Mouse (Mus musculus) kidney, adult 2 months (tissue): ENCODE data around the gene Avpi1. TPM values are rescaled to one million over a fixed set of nuclear protein-coding genes. Genes with fewer than 3 reads are reported as not detected.

ENCODE experiments used
- DNase-seq: peaks from one replicate; pipeline ENCODE4 v3.0.0; 2021
- H3K27ac ChIP-seq: fragments of 200-500 bp; 2 replicates; pipeline ENCODE4 v1.5.1; 2012; ENCODE audit warnings: low read depth, low read length, control low read depth, inconsistent platforms; ENCODE audit not compliant: insufficient read depth
- H3K27me3 ChIP-seq: fragments of 200-500 bp; replicated peaks from 2 replicates; pipeline ENCODE4 v1.6.1; 2012; ENCODE audit warnings: mild to moderate bottlenecking, moderate library complexity, low read length, inconsistent platforms; ENCODE audit not compliant: control insufficient read depth, insufficient read depth
- H3K36me3 ChIP-seq: fragments of 200-500 bp; 2 replicates; pipeline ENCODE4 v1.6.1; 2012; ENCODE audit warnings: mild to moderate bottlenecking, moderate library complexity, low read length, inconsistent platforms; ENCODE audit not compliant: control insufficient read depth, insufficient read depth
- H3K4me1 ChIP-seq: fragments of 200-500 bp; 2 replicates; pipeline ENCODE4 v1.6.1; 2011; ENCODE audit warnings: low read length; ENCODE audit not compliant: control insufficient read depth, insufficient read depth
- H3K4me3 ChIP-seq: fragments of 200-500 bp; 2 replicates; pipeline ENCODE4 v1.5.1; 2011; ENCODE audit warnings: mild to moderate bottlenecking, low read depth, low read length, control low read depth; ENCODE audit not compliant: insufficient read depth
- CTCF ChIP-seq: fragments of 200-500 bp; conservative IDR thresholded peaks from 2 replicates; pipeline ENCODE4 v1.5.1; 2011; ENCODE audit warnings: low read depth, mild to moderate bottlenecking, control low read depth, low read length, moderate library complexity, mixed read lengths; ENCODE audit not compliant: insufficient read depth, insufficient read length
- POLR2A ChIP-seq: fragments of 200-500 bp; IDR thresholded peaks from one replicate; pipeline ENCODE4 v1.6.1; 2011; ENCODE audit warnings: low read depth, low read length, control low read depth
- WGBS: fragments of 180-500 bp; shearing (Covaris S2); methylation state at CpG from one replicate; pipeline ENCODE4 v1.1.7; 2018; 5-methylcytosine and 5-hydroxymethylcytosine counted together
- polyA plus RNA-seq: library from polyadenylated mRNA; depleted of rRNA; stranded (reverse); fragments of >200 nt; gene quantifications from 2 replicates; pipeline ENCODE4 v1.2.3, GENCODE M21; 2012; rRNA removed

The Avpi1 gene
- polyA plus RNA-seq: 17.5 and 19.5 TPM in 2 replicates

DNA sequence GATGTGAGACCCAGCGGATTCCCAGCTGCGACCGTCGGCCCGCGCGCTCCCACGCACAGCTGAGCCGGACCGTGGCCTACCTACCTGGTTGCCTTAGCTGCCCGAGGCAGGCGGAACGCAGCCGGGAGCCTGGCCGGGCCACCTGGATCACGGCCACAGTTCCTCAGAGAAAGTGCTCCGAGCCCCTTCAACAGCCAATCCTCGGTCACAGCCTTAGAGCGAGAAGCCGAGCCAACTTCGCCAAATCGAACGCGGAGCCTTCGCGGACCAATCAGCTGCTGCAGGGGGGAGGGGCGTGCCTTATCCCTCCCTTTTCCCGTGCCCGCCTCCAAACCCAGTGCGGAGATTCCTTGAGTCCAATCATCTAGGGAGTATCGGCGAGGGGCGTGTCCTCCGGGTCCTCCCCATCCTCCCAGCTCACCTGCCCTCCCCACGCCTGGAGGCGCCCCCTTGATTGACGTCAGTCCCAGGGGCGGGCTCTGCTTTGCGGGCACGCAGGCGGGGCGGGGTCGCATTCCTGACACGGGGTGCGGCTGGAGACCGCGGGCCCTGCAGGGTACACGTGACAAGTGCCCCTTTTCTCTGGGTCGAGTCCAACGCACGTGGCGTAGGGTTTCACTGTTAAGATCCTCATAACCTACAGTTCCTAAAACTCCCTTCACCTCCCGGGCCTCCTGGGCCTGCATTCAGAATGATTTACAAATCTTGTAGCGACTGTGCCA lies at the start of gene Avpi1:
TSS of gene Avpi1 (minus strand) at position 273 of the 722 bp plus-strand sequence.
- Histone ChIP-seq H3K36me3 (no peaks in the 10 kb centered on the region), H3K27ac (peak within 1 kb of the TSS; percentile 96), H3K4me1 (peaks cover 10% of the 10 kb centered on the region; the same call in 1 of the 2 replicates), H3K4me3 (peak within 1 kb of the TSS; percentile 71), H3K27me3 (no peaks in the 10 kb centered on the region)
- WGBS: under 1% methylated on average over 54 of the region's 54 CpGs
- DNase-seq: peak; percentile 100
- TF ChIP-seq CTCF (no peak), POLR2A (peak; percentile 84)

GRCm38 (mm10) chr19:42177461-42177860 lies 48.6 kb upstream of the Avpi1 start:
- Histone ChIP-seq H3K27ac (no peak overlapping the region), H3K27me3 (no peaks in the 10 kb centered on the region), H3K36me3 (peaks cover 1% of the 10 kb centered on the region; the same call in 1 of the 2 replicates), H3K4me1 (no peaks in the 10 kb centered on the region), H3K4me3 (no peak overlapping the region)
- TF ChIP-seq POLR2A (no peak), CTCF (no peak)
- no peak for DNase-seq
- WGBS: 86% methylated on average over 2 of the region's 2 CpGs

DNA sequence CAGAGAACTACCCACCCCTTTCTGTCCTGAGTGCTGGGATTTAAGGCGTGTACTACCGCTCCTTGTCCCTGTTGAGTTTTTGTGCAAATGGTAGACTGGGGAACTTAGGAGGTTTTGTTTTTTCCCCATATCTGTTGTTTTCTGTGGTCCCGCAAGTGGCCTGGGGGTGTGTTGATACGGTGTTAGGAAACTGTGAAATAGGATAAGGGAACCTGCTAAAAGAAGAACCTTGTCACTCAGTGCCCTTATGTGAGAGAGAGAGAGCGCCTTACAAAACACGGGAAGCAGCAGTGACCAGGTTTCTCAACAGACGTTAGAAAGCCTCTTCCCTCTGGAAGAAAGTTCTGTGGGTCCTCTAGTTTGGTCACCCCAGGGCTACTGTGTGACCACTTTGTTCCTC lies 48.0 kb upstream of the Avpi1 start:
- H3K27ac ChIP-seq: no peak overlapping the region
- 81% methylated on average over 7 of the region's 7 CpGs for WGBS
- peaks cover under 1% of the 10 kb centered on the region; the same call in 1 of the 2 replicates for H3K4me1 ChIP-seq
- no peaks in the 10 kb centered on the region for H3K27me3 ChIP-seq
- no peak overlapping the region for H3K4me3 ChIP-seq
- no peak for DNase-seq
- no peak for TF ChIP-seq CTCF
- TF ChIP-seq POLR2A: no peak
- H3K36me3 ChIP-seq: peaks cover 1% of the 10 kb centered on the region; the same call in 1 of the 2 replicates

DNA sequence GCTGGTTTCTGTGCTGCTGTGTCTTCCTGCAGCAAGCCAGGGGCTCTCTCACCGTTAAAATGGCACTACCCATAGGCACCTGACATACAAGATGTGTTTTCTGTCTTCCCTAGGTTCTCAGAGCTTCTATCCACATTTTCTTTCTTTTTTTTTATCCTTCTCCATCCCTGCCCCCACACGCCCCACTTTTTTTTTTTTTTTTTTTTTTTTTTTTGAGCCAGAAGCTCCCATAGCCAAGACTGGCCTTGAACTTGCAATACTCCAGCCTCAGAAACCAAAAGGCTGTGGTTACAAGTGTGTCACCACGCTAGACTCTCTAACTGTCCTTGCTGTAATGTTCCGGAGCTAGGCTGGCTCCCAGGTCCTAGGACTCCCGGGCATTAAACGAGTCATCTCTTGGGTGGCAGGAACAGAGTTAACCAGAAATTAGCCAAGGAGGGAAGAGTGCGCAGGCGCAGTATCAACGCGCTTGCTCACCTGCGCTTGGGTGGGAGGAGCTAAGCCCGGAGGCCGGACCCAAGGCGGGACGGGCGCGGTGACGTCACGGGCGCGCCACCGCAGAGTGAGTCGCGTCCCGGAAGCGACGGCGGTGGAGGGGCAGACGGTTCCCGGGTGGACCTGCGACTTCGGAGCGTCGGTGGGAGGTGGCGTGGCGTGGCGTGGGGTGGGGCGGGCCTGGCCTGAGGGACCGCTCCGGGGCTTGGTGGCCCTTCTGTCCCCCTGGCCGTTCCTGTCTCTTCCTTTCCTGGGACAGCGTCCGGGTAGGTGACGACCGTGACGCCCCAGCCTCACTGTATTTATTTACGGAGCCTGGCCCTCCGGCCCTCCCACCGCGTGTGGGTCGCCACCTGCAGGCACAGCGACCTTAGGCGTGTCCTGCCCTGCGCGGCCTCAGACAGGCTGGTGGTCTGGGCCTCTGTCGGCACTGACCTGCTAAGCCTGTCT lies 41.4 kb upstream of the Avpi1 start:
- Histone ChIP-seq H3K36me3 (no peaks in the 10 kb centered on the region), H3K4me1 (peaks cover 11% of the 10 kb centered on the region), H3K27me3 (no peaks in the 10 kb centered on the region), H3K4me3 (peak overlapping the region; percentile 68), H3K27ac (no peak overlapping the region)
- peak; percentile 97 for DNase-seq
- WGBS: 2% methylated on average over 55 of the region's 56 CpGs
- TF ChIP-seq POLR2A: peak; percentile 67
- no peak for TF ChIP-seq CTCF

DNA sequence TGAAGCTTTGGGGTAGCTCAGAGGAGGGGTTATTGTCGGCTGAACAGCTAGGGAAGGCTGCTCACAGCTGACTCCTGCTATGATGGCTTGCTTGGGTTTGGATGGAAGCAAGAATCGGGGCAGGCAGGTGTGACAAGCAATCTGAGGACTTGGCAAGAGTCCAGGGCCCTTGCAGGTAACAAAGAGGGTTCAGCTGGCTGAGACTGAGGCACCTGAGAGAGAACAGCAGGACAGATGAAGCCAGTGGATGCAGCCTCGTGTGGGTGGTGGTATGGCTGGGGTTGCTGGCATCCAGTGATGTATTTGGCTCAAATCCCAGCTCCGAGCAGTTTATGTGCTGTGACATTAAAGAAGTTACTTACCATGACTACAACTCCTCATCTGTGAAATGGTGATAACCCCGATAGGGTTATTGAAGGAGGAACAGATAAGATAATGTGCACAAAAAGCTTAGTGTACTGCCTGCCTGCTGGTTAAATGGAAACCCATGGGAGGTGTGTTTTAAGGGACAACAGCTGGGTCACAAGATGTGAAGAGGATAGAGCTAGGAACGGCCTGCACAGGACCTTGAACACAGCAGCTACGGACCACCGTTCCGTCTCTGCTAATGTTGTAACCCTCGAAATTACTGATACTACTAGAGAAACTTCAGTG lies 40.6 kb upstream of the Avpi1 start:
- no peaks in the 10 kb centered on the region for H3K36me3 ChIP-seq
- H3K27me3 ChIP-seq: no peaks in the 10 kb centered on the region
- no peak overlapping the region for H3K4me3 ChIP-seq
- peaks cover 11% of the 10 kb centered on the region for H3K4me1 ChIP-seq
- H3K27ac ChIP-seq: no peak overlapping the region
- WGBS: 47% methylated on average over 10 of the region's 10 CpGs
- TF ChIP-seq CTCF: no peak
- no peak for TF ChIP-seq POLR2A
- peak; percentile 30 for DNase-seq

GRCm38 (mm10) chr19:42167489-42167888 lies 38.6 kb upstream of the Avpi1 start:
- DNase-seq: no peak
- no peaks in the 10 kb centered on the region for H3K36me3 ChIP-seq
- H3K27ac ChIP-seq: no peak overlapping the region
- H3K4me3 ChIP-seq: no peak overlapping the region
- peaks cover 11% of the 10 kb centered on the region for H3K4me1 ChIP-seq
- no peak for TF ChIP-seq POLR2A
- TF ChIP-seq CTCF: no peak
- WGBS: 73% methylated on average over 9 of the region's 9 CpGs
- H3K27me3 ChIP-seq: no peaks in the 10 kb centered on the region
